Mouse (Mus musculus) MEL (cell line): Measurements from ENCODE around the gene Smok3b.

ENCODE experiments used
- CTCF ChIP-seq, 3 experiments: IDR thresholded peaks in 2 of 3; conservative IDR thresholded peaks in 1 of 3; 2 replicates each; pipeline ENCODE4 v1.5.1; 2011 to 2012; ENCODE audit warnings: low read length in 3 of 3, low read depth in 2 of 3, mild to moderate bottlenecking in 2 of 3, improper control_type of control experiment in 1 of 3, inconsistent platforms in 1 of 3, mixed read lengths in 1 of 3, moderate library complexity in 1 of 3; ENCODE audit not compliant: control insufficient read depth in 1 of 3, insufficient read depth in 1 of 3, poor library complexity in 1 of 3, severe bottlenecking in 1 of 3
- EP300 ChIP-seq, 2 experiments: IDR thresholded peaks; 2 replicates each; pipeline ENCODE4 v1.6.1; 2011; ENCODE audit warnings: improper control_type of control experiment in 2 of 2, low read length in 2 of 2, low read depth in 1 of 2, mild to moderate bottlenecking in 1 of 2
- GATA1 ChIP-seq: IDR thresholded peaks from 2 replicates; pipeline ENCODE4 v1.6.1; 2011; ENCODE audit warnings: low read depth, low read length, improper control_type of control experiment
- RCOR1 ChIP-seq: IDR thresholded peaks from 2 replicates; pipeline ENCODE4 v1.6.1; 2012; ENCODE audit warnings: low read depth, mild to moderate bottlenecking, inconsistent platforms, low read length, improper control_type of control experiment
- USF1 ChIP-seq: IDR thresholded peaks from 2 replicates; pipeline ENCODE4 v1.6.1; 2014; ENCODE audit warnings: low read depth, mild to moderate bottlenecking, inconsistent platforms, low read length, improper control_type of control experiment, moderate library complexity

DNA sequence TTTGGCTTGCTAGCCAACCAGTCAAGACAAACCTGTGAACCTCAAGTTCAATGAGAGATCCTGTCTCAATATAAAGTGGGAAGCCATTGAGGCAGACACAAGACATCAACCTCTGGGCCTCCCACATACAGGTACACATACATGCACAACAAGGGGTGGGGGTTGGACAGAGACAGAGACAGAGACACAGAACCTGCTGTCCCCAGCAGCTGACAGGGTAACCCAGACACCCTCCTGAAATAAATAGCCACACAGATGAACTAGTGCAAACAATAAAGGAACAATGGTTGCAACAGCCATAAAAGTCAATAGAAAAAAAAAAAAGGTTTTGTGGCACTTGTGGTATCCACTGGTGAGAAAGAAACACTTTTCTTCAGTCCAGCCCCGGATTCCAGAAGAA is 45.8 kb upstream of the Smok3b start:
- TF ChIP-seq GATA1: no peak
- no peak for TF ChIP-seq RCOR1
- TF ChIP-seq USF1: no peak
- no peak for TF ChIP-seq CTCF (IDR thresholded peaks at IDR 0.05 in 2 of 3, conservative IDR thresholded peaks at IDR 0.05 in 1 of 3; ENCODE audit: control insufficient read depth in 1 of 3, insufficient read depth in 1 of 3, low read depth in 2 of 3, low read length in 3 of 3, poor library complexity in 1 of 3, severe bottlenecking in 1 of 3)
- no peak for TF ChIP-seq EP300 (IDR thresholded peaks at IDR 0.05; ENCODE audit: low read depth in 1 of 2, low read length in 2 of 2)
